Mouse (Mus musculus) small intestine, adult 2 months (tissue): Measurements from ENCODE around the gene Hist2h2be. TPM values are rescaled to one million over a fixed set of nuclear protein-coding genes. Genes with fewer than 3 reads are reported as not detected.
"Not testable (repeated sequence)": the region's sequence is repeated elsewhere in the genome, so short reads cannot be mapped to it uniquely, and the experiment has no call there.

Experiments
- H3K27ac ChIP-seq: fragments of 200-500 bp; 2 replicates; pipeline ENCODE4 v1.5.1; 2012; ENCODE audit warnings: low read depth, low read length, control low read depth, inconsistent platforms; ENCODE audit not compliant: insufficient read depth
- H3K27me3 ChIP-seq: fragments of 200-500 bp; 2 replicates; pipeline ENCODE4 v1.6.1; 2012; ENCODE audit warnings: mild to moderate bottlenecking, moderate library complexity, low read length, inconsistent platforms; ENCODE audit not compliant: control insufficient read depth, insufficient read depth
- H3K36me3 ChIP-seq: fragments of 200-500 bp; 2 replicates; pipeline ENCODE4 v1.6.1; 2012; ENCODE audit warnings: mild to moderate bottlenecking, low read length, control low read depth, inconsistent platforms; ENCODE audit not compliant: control insufficient read depth, insufficient read depth
- H3K4me1 ChIP-seq: fragments of 200-500 bp; 2 replicates; pipeline ENCODE4 v1.6.1; 2012; ENCODE audit warnings: low read length, inconsistent platforms, mixed read lengths; ENCODE audit not compliant: control insufficient read depth, insufficient read depth, insufficient read length
- H3K4me3 ChIP-seq: fragments of 200-500 bp; 2 replicates; pipeline ENCODE4 v1.5.1; 2012; ENCODE audit warnings: low read depth, mild to moderate bottlenecking, control low read depth, inconsistent platforms, low read length, moderate library complexity
- CTCF ChIP-seq: fragments of 200-500 bp; IDR thresholded peaks from 2 replicates; pipeline ENCODE4 v1.5.1; 2012; ENCODE audit warnings: low read depth, mild to moderate bottlenecking, control low read depth, inconsistent platforms, low read length, moderate library complexity, mixed read lengths; ENCODE audit not compliant: insufficient replicate concordance, insufficient read length; ENCODE audit errors: extremely low read depth
- POLR2A ChIP-seq: fragments of 200-500 bp; IDR thresholded peaks from 2 replicates; pipeline ENCODE4 v1.6.1; 2012; ENCODE audit warnings: low read depth, mild to moderate bottlenecking, control low read depth, inconsistent platforms, low read length, moderate library complexity
- WGBS: fragments of 180-500 bp; shearing (Covaris S2); methylation state at CpG from one replicate; pipeline ENCODE4 v1.1.7; 2018; 5-methylcytosine and 5-hydroxymethylcytosine counted together
- polyA plus RNA-seq: library from polyadenylated mRNA; depleted of rRNA; stranded (reverse); fragments of >200 nt; gene quantifications from 2 replicates; pipeline ENCODE4 v1.2.3, GENCODE M21; 2012

Gene Hist2h2be
- polyA plus RNA-seq, 1 experiment, result 1.4 TPM

- H3K27me3 ChIP-seq, result no peaks in the 10 kb centered on the region
- no peak overlapping the region for H3K4me3 ChIP-seq
- no peak for TF ChIP-seq CTCF
- no peak for TF ChIP-seq POLR2A
- WGBS, result 82% methylated on average over 2 of the region's 2 CpGs
- H3K4me1 ChIP-seq, result peaks cover 3% of the 10 kb centered on the region; the same call in 1 of the 2 replicates
- H3K36me3 ChIP-seq, result no peaks in the 10 kb centered on the region
- no peak overlapping the region for H3K27ac ChIP-seq
Measured at GRCm38 (mm10) chr3:96199731-96200130, 21.2 kb upstream of the Hist2h2be start.

- TF ChIP-seq POLR2A (no peak), CTCF (no peak)
- no peaks in the 10 kb centered on the region for H3K36me3 ChIP-seq
- no peak overlapping the region for H3K4me3 ChIP-seq
- no peak overlapping the region for H3K27ac ChIP-seq
- H3K4me1 ChIP-seq, result no peaks in the 10 kb centered on the region; the same call in 1 of the 2 replicates
- WGBS, result 64% methylated on average over 3 of the region's 3 CpGs
- H3K27me3 ChIP-seq, result peaks cover 9% of the 10 kb centered on the region
Measured at GRCm38 (mm10) chr3:96207819-96208218, 13.1 kb upstream of the Hist2h2be start.

DNA sequence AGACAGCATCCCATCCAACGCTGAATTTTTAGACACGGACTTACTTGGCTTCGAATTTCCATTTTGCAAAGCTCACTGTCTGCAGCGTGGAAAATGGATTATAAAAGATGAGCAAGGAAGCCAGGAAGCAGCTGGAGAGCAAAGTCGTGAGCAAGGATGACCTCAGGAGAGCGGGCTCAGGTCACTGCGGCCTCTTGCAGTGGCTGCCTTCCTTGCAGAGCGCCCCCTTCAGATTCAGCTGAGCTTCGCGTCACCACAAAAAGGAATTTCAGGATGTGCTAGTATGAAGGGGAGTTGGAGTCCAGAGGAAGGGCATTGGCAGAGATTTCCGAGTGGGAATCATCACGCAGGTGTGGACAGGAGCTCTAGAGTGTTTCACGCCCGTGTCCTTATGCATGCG is 11.7 kb upstream of the Hist2h2be start:
- no peak overlapping the region for H3K4me3 ChIP-seq
- peaks cover 9% of the 10 kb centered on the region for H3K27me3 ChIP-seq
- 37% methylated on average over 15 of the region's 15 CpGs for WGBS
- no peaks in the 10 kb centered on the region; the same call in 1 of the 2 replicates for H3K4me1 ChIP-seq
- TF ChIP-seq POLR2A (no peak), CTCF (peak; percentile 35; the same call in 1 of the 2 replicates)
- H3K36me3 ChIP-seq, result no peaks in the 10 kb centered on the region
- no peak overlapping the region for H3K27ac ChIP-seq

GRCm38 (mm10) chr3:96219191-96219641 is 1.7 kb upstream of the Hist2h2be start:
- H3K4me1 ChIP-seq, result peaks cover 3% of the 10 kb centered on the region; the same call in 1 of the 2 replicates
- no peak for TF ChIP-seq POLR2A
- peak; percentile 24; the same call in 1 of the 2 replicates for TF ChIP-seq CTCF
- WGBS, result under 1% methylated on average over 12 of the region's 12 CpGs

DNA sequence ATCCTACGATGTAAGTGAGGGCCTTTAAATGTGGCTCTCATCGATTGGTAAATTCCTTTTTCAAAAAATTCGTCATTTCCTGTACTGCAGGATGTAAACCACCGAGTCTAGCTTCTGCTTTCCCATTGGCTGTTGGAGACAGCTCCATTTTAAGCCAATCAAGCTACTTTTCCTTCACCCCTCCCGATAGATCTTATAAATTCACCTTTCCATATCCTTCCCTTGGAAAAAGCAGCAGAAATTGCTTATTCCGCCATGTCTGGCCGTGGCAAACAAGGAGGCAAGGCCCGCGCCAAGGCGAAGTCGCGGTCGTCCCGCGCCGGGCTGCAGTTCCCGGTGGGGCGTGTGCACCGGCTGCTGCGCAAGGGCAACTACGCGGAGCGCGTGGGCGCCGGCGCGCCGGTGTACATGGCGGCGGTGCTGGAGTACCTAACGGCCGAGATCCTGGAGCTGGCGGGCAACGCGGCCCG is 1.2 kb upstream of the Hist2h2be start, which contains the start of the genes Bola1 and Hist2h2ab:
TSS of gene Bola1 (minus strand) at position 49 of the 470 bp plus-strand sequence.
TSS of gene Hist2h2ab (plus strand) at position 205 of the 470 bp plus-strand sequence.
- H3K36me3 ChIP-seq, result no peaks in the 10 kb centered on the region
- H3K27me3 ChIP-seq, result no peaks in the 10 kb centered on the region
- H3K27ac ChIP-seq, result peak within 1 kb of the TSS; percentile 99
- peaks cover 3% of the 10 kb centered on the region; the same call in 1 of the 2 replicates for H3K4me1 ChIP-seq
- H3K4me3 ChIP-seq, result peak within 1 kb of the TSS; percentile 80
- TF ChIP-seq POLR2A (peak; percentile 60; the same call in 1 of the 2 replicates), CTCF (no peak)
- WGBS, result under 1% methylated on average over 37 of the region's 37 CpGs

More at GRCm38 (mm10) chr3:96219191-96219641, 1.7 kb upstream of the Hist2h2be start:
- Histone ChIP-seq H3K27ac (peak overlapping the region; percentile 99), H3K36me3 (no peaks in the 10 kb centered on the region), H3K27me3 (no peaks in the 10 kb centered on the region), H3K4me3 (peak overlapping the region; percentile 62)

DNA sequence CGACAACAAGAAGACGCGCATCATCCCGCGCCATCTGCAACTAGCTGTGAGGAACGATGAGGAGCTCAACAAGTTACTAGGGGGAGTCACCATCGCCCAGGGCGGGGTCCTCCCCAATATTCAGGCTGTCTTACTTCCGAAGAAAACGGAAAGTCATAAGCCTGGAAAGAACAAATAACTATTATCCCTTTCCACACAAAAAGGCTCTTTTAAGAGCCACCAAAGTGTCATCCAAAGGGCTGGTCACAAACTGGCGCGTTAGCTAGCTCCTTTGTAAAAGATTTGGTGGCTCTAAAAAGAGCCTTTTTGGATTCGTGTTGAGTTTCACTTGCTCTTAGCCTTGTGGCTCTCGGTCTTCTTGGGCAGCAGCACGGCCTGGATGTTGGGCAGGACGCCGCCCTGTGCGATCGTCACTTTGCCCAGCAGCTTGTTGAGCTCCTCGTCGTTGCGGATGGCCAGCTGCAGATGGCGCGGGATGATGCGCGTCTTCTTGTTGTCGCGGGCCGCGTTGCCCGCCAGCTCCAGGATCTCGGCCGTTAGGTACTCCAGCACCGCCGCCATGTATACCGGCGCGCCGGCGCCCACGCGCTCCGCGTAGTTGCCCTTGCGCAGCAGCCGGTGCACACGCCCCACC is 671 bp upstream of the Hist2h2be start:
- H3K27me3 ChIP-seq, H3K36me3 ChIP-seq, H3K4me1 ChIP-seq: not testable (repeated sequence)
- TF ChIP-seq POLR2A, result peak; percentile 64; the same call in 1 of the 2 replicates
- Histone ChIP-seq H3K27ac (peak overlapping the region; percentile 99), H3K4me3 (peak overlapping the region; percentile 80)
- under 1% methylated on average over 37 of the region's 47 CpGs for WGBS

DNA sequence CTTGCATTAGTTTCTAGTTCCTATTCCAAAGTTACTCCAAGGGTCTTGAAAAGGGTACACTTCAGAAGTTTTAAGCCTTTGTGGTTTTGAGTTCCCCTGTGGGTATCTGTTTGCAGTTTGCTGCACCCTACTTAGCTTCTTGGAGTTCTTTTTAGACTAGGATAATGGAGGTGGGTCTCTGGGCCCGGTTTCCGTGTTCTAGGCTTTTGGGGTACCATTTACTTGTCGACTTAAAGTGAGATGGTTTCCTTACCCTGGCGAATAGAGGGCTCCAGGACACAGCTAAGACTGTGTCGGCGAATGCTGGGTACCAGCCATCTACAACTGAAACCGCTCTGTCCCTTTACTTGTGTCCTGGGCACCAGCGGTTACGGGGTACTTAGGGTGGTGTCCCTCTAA is 720 bp downstream of the Hist2h2be start:
- Histone ChIP-seq H3K27ac (peak overlapping the region; percentile 99), H3K27me3 (no peaks in the 10 kb centered on the region), H3K4me1 (peaks cover 3% of the 10 kb centered on the region; the same call in 1 of the 2 replicates), H3K4me3 (peak overlapping the region; percentile 65), H3K36me3 (no peaks in the 10 kb centered on the region)
- no peak for TF ChIP-seq POLR2A
- TF ChIP-seq CTCF, result no peak
- WGBS, result 5% methylated on average over 9 of the region's 9 CpGs
